Mouse (Mus musculus) right cerebral cortex, postnatal 25 days (tissue): ENCODE measurements around the gene Resf1.
"Not testable (repeated sequence)": the region's sequence is repeated elsewhere in the genome, so short reads cannot be mapped to it uniquely, and the experiment has no call there.

Source experiments
- DNase-seq: peaks from one replicate; pipeline ENCODE4 v3.0.0; 2022

Resf1 gene

GRCm38 (mm10) chr6:149308956-149309932, at the start of gene Resf1:
TSS of gene Resf1 (plus strand) at chr6:149309414.
- DNase-seq: peak; percentile 89

GRCm38 (mm10) chr6:149260801-149261239, 48.4 kb upstream of the Resf1 start:
- no peak for DNase-seq

- no peak for DNase-seq
Measured at GRCm38 (mm10) chr6:149267951-149268350, 41.3 kb upstream of the Resf1 start.

- DNase-seq: no peak
Measured at GRCm38 (mm10) chr6:149278248-149278731, 30.9 kb upstream of the Resf1 start.

- no peak for DNase-seq
Measured at GRCm38 (mm10) chr6:149278866-149279265, 30.3 kb upstream of the Resf1 start.

GRCm38 (mm10) chr6:149280511-149280910, 28.7 kb upstream of the Resf1 start:
- DNase-seq: no peak

- not testable (repeated sequence) for DNase-seq
Measured at GRCm38 (mm10) chr6:149288190-149288589, 21.0 kb upstream of the Resf1 start.

- not testable (repeated sequence) for DNase-seq
Measured at GRCm38 (mm10) chr6:149303231-149303630, 6.0 kb upstream of the Resf1 start.

GRCm38 (mm10) chr6:149307092-149307491, 2.1 kb upstream of the Resf1 start:
- no peak for DNase-seq

- no peak for DNase-seq
Measured at GRCm38 (mm10) chr6:149307801-149308200, 1.4 kb upstream of the Resf1 start.

GRCm38 (mm10) chr6:149310226-149310625, 1.0 kb downstream of the Resf1 start:
- no peak for DNase-seq

GRCm38 (mm10) chr6:149311044-149311443, 1.8 kb downstream of the Resf1 start:
- no peak for DNase-seq

GRCm38 (mm10) chr6:149311778-149312177, 2.6 kb downstream of the Resf1 start:
- no peak for DNase-seq

GRCm38 (mm10) chr6:149312221-149312620, 3.0 kb downstream of the Resf1 start:
- no peak for DNase-seq

GRCm38 (mm10) chr6:149314918-149315317, 5.7 kb downstream of the Resf1 start:
- no peak for DNase-seq

GRCm38 (mm10) chr6:149323523-149324241, 14.5 kb downstream of the Resf1 start:
- DNase-seq: no peak

GRCm38 (mm10) chr6:149324242-149324633, 15.0 kb downstream of the Resf1 start:
- no peak for DNase-seq

- no peak for DNase-seq
Measured at GRCm38 (mm10) chr6:149329071-149329470, 19.9 kb downstream of the Resf1 start.

GRCm38 (mm10) chr6:149330332-149330731, 21.1 kb downstream of the Resf1 start:
- DNase-seq: no peak

- no peak for DNase-seq
Measured at GRCm38 (mm10) chr6:149333036-149333435, 23.8 kb downstream of the Resf1 start.

- DNase-seq: no peak
Measured at GRCm38 (mm10) chr6:149337990-149338389, 28.8 kb downstream of the Resf1 start.

GRCm38 (mm10) chr6:149338622-149339021, 29.4 kb downstream of the Resf1 start:
- DNase-seq: no peak

GRCm38 (mm10) chr6:149343802-149344201, 34.6 kb downstream of the Resf1 start:
- no peak for DNase-seq

GRCm38 (mm10) chr6:149344372-149344771, 35.2 kb downstream of the Resf1 start:
- no peak for DNase-seq
